Mouse (Mus musculus) common myeloid progenitor, adult 5-6 weeks (primary cell): ENCODE results near the gene Rnf145. TPM values are rescaled to one million over a fixed set of nuclear protein-coding genes. Genes with fewer than 3 reads are reported as not detected.

Source experiments
- ATAC-seq: replicated peaks from 2 replicates; pipeline ENCODE4 v1.8.0; 2016; ENCODE audit warnings: low read depth, mild to moderate bottlenecking, moderate TSS enrichment, inconsistent platforms; ENCODE audit not compliant: poor library complexity, severe bottlenecking
- total RNA-seq: library from RNA; stranded (forward); fragments of 200-1000, 187-1606 nt; gene quantifications from 2 replicates; pipeline ENCODE4 v1.2.3, GENCODE M21; 2017

The Rnf145 gene
- total RNA-seq, 1 experiment from 2014 or later, result 42.5 TPM

- ATAC-seq, result no peak
Observed at GRCm38 (mm10) chr11:44532846-44533781, 14.3 kb downstream of the Rnf145 start.

- no peak for ATAC-seq
Observed at GRCm38 (mm10) chr11:44534999-44535750, 16.4 kb downstream of the Rnf145 start.

DNA sequence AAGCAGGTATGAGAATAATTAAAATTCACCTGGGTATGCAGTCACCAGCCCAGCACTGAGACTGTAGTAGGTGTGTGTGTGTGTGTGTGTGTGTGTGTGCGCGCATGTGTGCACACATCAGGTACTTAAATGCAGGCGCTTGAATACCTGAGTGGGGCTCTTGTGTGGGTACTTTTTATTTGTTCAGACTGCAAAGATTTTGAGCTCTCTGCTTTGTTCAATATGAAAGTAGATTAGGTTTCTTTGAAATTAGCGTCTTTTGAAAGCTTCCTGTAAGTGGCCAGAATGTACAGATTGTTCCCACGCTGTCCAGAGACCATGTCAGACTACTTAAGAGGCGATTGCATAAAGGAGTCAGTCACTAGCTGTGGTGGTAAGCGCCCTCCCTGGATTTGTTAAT, 18.6 kb downstream of the Rnf145 start:
- ATAC-seq, result no peak

DNA sequence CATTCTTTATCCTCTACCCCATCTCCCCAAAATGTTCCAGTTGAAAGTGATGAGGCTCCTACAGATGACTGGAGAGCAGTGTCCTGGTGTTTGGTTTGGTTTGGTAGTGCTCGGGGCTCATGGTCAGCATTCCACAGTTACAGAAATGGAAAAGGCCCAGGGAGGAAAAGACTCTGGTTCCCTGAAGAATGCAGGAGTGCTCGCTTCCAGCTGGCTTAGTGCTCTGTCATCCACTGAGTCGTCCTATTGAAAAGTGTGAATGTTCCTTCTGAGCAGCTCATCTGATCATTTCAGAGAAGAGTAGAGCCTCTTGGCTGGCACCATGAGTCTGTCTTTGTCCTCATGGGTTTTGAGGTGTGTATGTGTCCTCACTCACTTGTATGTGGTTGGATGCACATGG, 19.3 kb downstream of the Rnf145 start:
- ATAC-seq, result no peak

- ATAC-seq, result peak; percentile 50
Observed at GRCm38 (mm10) chr11:44538501-44539290, 19.9 kb downstream of the Rnf145 start.

DNA sequence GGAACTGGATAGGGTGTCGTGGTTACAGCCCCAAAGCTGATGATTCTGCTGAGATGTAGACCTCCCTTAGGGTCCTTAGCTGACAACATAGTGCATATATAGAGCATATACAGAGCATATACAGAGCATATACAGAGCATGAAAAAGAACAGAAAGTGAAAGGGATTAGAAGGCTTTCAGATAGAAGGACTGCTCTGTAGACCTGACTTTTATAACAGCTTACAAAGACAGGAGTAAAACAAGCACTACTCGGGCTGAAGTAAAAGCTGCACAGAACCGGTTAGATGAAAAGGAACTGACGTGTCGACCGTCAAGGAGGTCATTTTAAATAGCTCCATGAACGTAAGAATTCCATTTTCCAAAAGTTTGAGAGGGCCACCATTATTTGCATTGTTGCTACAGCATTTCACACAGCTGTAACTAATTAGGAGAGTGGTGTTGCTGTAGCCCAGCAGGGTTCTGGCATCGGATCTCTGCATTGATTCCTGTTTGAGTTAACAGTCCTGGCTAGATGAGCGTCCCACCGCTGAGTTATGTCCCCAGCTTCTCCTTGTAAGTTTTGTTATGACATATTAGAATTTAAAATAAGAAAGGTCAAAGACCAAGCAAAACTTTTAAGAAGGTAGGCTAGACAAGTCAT, 20.6 kb downstream of the Rnf145 start:
- peak; percentile 34 for ATAC-seq

- peak; percentile 60 for ATAC-seq
Observed at GRCm38 (mm10) chr11:44540243-44540642, 21.5 kb downstream of the Rnf145 start.

DNA sequence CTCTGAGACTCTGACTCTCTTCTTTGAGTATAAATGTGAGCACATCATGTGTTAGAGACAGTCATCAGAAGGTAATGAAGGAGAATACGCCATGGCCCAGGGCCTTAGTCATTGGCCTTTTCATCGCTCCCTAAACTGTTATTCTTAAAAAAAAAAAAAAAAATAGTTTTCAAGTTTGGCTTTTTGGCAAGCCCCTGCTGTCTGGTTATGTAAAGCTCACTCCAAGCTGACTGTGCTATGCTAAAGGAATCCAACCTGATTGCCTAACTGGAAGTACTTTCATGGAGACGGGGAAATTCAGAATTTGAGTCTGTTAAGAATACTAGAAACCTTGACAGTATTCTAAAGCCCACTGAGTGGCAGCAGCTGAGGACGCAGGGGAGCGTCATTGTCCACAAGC, 22.5 kb downstream of the Rnf145 start:
- no peak for ATAC-seq

GRCm38 (mm10) chr11:44541813-44542212, 23.0 kb downstream of the Rnf145 start:
- ATAC-seq, result no peak

DNA sequence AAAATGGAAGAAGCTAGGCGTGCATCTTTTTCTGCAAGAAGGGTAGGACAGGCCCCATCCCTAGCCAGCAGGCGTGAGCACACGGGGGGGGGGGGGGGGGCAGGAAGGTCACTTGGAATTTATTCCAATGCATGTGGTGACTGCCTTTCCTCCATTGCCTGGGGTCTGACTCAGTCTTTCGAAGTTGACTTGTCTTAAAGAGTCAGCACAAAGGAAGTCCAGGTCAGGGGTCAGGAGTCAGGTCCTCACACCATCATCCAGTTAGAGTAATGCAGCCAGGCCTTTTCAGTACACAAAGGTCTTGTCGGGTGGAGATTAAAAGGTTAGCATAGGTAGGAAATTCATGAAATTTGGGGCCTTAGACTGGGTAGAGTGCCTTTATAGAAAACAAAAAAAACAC, 24.8 kb downstream of the Rnf145 start:
- no peak for ATAC-seq

GRCm38 (mm10) chr11:44543996-44544395, 25.2 kb downstream of the Rnf145 start:
- ATAC-seq, result no peak

GRCm38 (mm10) chr11:44545181-44545580, 26.4 kb downstream of the Rnf145 start:
- ATAC-seq, result peak; percentile 76

- ATAC-seq, result peak; percentile 62
Observed at GRCm38 (mm10) chr11:44546250-44546649, 27.5 kb downstream of the Rnf145 start.

GRCm38 (mm10) chr11:44547651-44548196, 29.0 kb downstream of the Rnf145 start:
- ATAC-seq, result no peak

DNA sequence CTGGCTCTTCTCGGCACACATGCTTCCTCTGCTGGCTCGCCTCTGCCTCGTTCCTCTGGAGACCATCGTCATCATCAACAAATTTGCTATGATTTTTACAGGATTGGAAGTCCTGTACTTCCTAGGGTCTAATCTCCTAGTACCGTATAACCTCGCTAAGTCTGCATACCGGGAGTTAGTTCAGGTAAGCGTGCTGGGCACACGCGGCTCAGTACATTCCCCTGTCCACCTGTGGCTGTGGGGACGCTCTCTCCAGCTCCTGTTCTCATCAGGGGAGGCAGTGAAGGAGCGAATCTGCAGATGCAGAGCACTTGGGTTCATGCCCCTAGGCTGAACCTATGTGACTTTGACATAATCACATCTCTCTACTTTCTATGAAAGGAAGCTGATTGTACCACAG, 30.1 kb downstream of the Rnf145 start:
- no peak for ATAC-seq

- no peak for ATAC-seq
Observed at GRCm38 (mm10) chr11:44549511-44550278, 30.9 kb downstream of the Rnf145 start.

GRCm38 (mm10) chr11:44550996-44551395, 32.2 kb downstream of the Rnf145 start:
- ATAC-seq, result no peak

DNA sequence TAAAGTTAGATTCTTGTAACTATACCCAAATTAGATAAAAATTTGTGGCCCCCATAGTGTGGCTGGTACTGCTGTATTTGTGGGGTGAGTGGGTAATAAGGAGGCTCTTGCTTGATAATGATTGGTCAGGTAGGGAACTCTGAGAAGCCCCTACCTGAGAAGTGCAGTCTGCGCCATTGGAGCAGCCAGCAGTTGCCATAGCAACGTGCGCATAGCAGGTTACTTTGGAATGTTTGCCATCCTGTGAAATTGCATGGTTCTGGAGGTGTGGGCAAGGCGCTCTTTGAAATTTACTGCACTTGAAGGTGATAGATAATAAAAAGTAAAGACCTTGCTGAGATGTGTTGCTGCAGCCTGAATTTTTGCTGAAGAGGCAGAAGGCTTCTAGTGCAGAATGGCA, 35.6 kb downstream of the Rnf145 start:
- no peak for ATAC-seq

DNA sequence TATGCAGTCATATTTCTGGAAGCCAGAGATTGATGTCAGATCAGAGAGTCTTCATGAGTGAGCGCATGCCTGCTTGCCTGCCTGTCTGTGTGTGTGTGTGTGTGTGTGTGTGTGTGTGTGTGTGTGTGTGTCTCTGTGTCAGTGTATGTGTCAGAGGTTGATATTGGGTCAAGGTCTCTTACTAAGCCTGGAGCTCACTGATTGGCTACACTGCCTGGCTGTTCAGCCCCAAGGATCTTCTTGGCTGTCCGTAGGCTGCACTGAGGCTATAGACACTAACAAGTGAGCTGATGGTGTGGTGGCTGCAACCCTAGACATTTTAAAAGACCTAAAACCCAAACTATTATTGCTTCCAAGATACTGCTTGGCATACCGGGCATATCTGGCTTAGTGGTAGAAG, 39.8 kb downstream of the Rnf145 start:
- ATAC-seq, result no peak
